Mouse (Mus musculus): ENCODE results near the gene Mea1.

GRCm38 (mm10) chr17:46685913-46686312, 7.3 kb downstream of the Mea1 start:
- no peak for TF ChIP-seq GATA1 (IDR thresholded peaks at IDR 0.05; ENCODE audit: borderline replicate concordance, low read length)
- TF ChIP-seq FLI1 (IDR thresholded peaks at IDR 0.05; ENCODE audit: low read length) = no peak

Data from megakaryocyte, embryonic 14.5 days (primary cell).